Mouse (Mus musculus) natural killer cell, adult 2 months (primary cell): ENCODE data around the gene 9930021J03Rik.

ENCODE experiments used
- DNase-seq, 2 experiments: peaks; one replicate each; pipeline ENCODE4 v3.0.0; 2022; ENCODE audit warnings: low spot score in 2 of 2

9930021J03Rik gene

DNA sequence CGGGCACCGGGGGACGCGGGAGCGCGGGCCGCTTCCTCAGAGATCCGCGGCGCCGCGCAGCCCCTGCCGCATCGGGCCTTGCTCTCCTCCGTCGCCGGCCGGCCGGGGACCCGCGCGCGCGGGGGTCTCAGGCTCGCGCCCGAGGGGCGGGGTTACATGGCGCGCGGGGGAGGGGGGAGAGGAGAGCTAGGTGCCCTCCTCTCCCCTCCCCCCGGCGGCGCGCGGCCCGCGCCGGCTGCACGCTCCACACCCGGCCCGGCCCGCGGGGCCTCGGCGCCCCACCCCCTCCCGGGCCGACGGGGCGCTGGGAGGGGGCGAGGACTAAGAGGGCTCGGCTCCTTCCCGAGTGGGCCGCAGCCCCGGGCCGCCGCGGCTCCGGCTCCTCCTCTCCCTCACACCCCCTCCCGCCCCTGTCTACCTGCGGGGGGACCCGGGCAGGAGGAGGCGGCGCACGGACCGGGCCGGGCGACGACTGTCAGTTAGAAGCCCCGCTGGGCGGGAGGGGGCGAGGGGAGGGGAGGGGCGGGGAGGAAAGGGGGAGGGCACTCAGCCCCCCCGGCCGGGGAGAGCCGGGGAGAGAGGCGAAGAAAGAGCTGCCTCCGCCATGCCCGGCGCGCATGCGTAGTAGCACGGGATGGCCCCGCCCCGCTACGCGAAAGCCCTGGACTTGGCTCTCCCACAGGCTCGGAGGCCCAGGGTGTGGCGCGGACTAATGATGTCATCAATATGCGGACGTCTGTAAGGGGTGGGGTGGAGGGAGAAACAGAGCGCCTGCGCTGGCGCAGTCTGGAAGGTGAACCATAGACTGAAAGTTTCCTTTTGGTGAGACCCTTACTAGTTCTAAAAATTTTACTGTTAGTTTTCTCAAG lies at the start of gene 9930021J03Rik:
9930021J03Rik (minus strand) TSS at position 73 of the 869 bp plus-strand sequence.
- peak; percentile 98 to 99 for DNase-seq

GRCm38 (mm10) chr19:29853711-29854110 lies 47.9 kb upstream of the 9930021J03Rik start:
- no peak for DNase-seq

GRCm38 (mm10) chr19:29851036-29851690 lies 45.4 kb upstream of the 9930021J03Rik start:
- DNase-seq = no peak

- no peak for DNase-seq
Measured at GRCm38 (mm10) chr19:29849924-29850551, 44.2 kb upstream of the 9930021J03Rik start.

DNA sequence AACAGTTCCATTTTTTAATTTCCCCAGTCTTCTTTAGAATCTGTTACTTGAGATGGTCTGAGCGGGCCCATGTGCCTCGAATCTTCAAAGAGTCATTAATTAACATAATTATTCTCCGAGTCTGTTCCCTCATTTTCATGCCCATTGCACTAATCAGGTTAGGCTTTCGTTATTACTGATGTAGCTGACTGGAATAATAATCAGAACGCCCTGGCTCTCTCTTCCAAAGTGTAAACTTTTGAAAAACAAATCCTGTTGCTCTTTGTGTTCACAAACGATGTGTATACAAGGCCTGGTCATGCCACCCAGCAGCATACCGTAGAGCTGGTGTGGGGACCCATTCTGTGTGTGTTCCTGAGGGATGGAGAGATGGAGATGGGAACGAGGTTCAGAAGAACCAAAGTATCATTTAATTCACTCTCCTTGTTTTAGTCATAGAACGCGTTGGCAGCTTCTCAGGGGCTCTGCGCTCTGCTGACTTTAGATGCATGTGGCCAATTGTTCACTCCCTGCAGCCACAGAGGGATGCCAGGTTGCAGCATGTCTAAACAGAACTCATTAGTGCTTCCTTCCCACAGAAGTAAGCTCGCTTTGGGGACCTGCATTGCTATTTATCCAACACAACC lies 38.4 kb upstream of the 9930021J03Rik start:
- DNase-seq = no peak

GRCm38 (mm10) chr19:29843641-29844035 lies 37.8 kb upstream of the 9930021J03Rik start:
- DNase-seq = no peak

DNA sequence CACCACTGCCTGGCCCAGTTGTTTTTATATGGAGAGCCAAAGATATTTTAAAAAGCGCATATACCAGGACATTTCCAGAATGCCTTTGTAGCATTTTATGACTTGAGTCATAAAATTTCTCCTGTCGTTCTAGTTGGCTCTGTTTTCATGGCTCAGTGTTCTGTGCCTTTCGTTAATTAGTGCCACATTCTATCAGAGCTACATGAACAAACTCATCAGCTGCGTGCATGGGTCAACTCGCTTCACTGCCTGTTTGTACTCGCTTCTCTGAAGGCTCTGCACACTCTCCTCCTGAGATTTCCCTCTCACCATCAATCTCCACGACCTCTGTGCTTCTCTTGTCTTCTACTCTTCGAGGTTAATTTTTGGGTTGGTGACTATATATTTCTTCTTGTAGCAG lies 37.2 kb upstream of the 9930021J03Rik start:
- no peak for DNase-seq

GRCm38 (mm10) chr19:29840642-29841041 lies 34.9 kb upstream of the 9930021J03Rik start:
- no peak for DNase-seq

DNA sequence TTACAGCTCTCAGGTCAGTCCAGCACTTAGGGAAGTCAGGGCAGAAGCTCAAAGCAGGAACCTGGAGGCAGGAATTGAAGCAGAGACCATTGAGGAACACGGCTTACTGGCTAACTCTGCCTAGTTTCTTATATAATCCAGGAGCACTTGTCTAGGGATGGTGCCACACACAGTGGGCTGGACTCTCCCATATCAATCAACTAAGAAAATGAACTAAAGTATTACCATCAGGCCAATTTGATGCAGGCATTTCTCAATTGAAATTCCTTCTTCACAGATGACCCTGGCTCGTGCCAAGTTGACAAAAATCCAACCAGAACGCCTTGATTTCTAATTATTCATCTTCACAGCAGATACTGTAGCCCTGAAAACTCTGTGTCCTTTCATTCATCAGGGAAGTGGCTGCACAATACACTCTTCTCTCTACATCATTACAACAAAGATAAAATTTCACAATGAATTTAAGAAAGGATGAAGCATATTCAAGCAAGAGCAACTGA lies 32.9 kb upstream of the 9930021J03Rik start:
- DNase-seq = no peak

GRCm38 (mm10) chr19:29838171-29838570 lies 32.4 kb upstream of the 9930021J03Rik start:
- no peak for DNase-seq

- DNase-seq = no peak
Measured at GRCm38 (mm10) chr19:29835364-29836034, 29.7 kb upstream of the 9930021J03Rik start.

DNA sequence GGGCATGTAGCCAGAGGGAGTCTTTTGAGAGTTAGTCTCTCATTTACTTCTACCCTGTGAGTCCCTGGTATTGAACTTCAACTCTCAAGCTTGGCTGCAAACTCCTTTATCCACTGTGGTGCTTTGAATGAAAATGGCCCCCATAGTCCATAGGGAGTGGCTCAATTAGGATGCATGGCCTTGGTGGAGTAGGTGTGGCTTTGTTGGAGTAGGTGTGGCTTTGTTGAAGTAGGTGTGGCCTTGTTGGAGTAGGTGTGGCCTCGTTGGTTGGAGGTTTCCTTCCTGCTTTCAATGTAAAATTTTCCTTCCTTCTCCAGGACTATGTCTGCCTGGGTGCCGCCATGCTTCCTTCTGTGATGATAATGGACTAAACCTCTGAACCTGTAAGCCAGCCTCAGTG lies 25.1 kb upstream of the 9930021J03Rik start:
- DNase-seq = no peak

DNA sequence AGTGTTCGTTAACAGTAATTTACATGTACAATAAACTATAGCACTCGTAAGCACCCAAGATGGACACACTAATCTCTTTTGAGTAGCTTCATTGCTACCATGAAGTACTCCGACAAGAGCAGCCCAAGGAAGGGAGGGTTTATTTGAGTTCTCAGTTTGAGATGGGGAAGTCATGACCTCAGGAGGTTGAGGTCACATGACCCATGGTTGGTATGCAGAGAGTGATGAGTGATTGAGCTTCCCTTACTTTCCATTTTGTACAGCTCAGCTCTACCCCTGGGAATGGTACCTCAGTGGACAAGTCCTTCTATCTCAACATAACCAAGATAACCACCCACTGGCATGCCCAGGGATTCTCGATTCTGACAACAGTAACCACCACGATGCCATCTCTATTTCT lies 22.8 kb upstream of the 9930021J03Rik start:
- no peak for DNase-seq

GRCm38 (mm10) chr19:29826686-29827085 lies 20.9 kb upstream of the 9930021J03Rik start:
- DNase-seq = no peak

GRCm38 (mm10) chr19:29825003-29825402 lies 19.2 kb upstream of the 9930021J03Rik start:
- DNase-seq = no peak

GRCm38 (mm10) chr19:29824034-29824700 lies 18.4 kb upstream of the 9930021J03Rik start:
- peak; percentile 7 to 39 for DNase-seq

- no peak for DNase-seq
Measured at GRCm38 (mm10) chr19:29823456-29824010, 17.7 kb upstream of the 9930021J03Rik start.

DNA sequence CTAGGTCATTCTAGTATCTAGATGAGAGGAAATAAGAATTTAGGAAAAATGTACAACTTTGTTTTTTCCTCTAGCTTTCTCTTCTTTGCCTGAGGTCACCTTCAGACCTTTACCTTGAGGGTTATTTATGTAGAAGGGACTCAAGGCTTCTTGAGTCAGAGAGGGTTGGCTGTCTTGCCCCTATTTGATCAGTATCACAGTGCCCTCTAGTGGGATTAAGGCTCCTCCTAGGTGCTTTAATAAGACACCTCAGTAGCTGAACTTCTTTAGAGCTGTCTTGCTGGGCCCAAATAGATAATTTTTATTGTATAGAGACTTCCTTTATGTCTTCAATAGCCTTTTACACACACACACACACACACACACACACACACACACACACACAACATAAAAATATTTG lies 15.2 kb upstream of the 9930021J03Rik start:
- DNase-seq = peak; percentile 43 to 44

- peak; percentile 84 to 89 for DNase-seq
Measured at GRCm38 (mm10) chr19:29812581-29813460, 7.0 kb upstream of the 9930021J03Rik start, which contains the start of gene Ranbp6. TSS of gene Ranbp6 (minus strand) at chr19:29812974.
